Mouse (Mus musculus) C2C12 (cell line): ENCODE data around the gene Stab1. TPM values are rescaled to one million over a fixed set of nuclear protein-coding genes. Genes with fewer than 3 reads are reported as not detected.

Source experiments
- H3K27me3 ChIP-seq: one replicate; pipeline ENCODE4 v1.6.1; 2011; ENCODE audit not compliant: control insufficient read depth, insufficient read depth, insufficient read length
- H3K36me3 ChIP-seq: one replicate; pipeline ENCODE4 v1.6.1; 2011; ENCODE audit not compliant: control insufficient read depth, insufficient read depth
- H3K4me3 ChIP-seq: one replicate; pipeline ENCODE4 v1.5.1; 2011; ENCODE audit warnings: mild to moderate bottlenecking, control low read depth; ENCODE audit not compliant: poor library complexity, insufficient read depth, severe bottlenecking
- H3K79me2 ChIP-seq: one replicate; pipeline ENCODE4 v1.6.1; 2011; ENCODE audit not compliant: control insufficient read depth, insufficient read depth
- H3K79me3 ChIP-seq: one replicate; pipeline ENCODE4 v1.6.1; 2011; ENCODE audit warnings: low read depth, control low read depth
- H3ac ChIP-seq: one replicate; pipeline ENCODE3; 2011; ENCODE audit warnings: low read depth; ENCODE audit not compliant: control insufficient read depth, insufficient read length
- CEBPB ChIP-seq: IDR thresholded peaks from one replicate; pipeline ENCODE4 v1.6.1; 2011; ENCODE audit warnings: low read depth, mild to moderate bottlenecking, control low read depth, moderate library complexity
- CTCF ChIP-seq: IDR thresholded peaks from one replicate; pipeline ENCODE4 v1.5.1; 2011; ENCODE audit not compliant: control insufficient read depth, insufficient read depth, insufficient read length
- FOSL1 ChIP-seq: IDR thresholded peaks from one replicate; pipeline ENCODE4 v1.8.0; 2011; ENCODE audit warnings: mild to moderate bottlenecking, low read length; ENCODE audit not compliant: poor library complexity, insufficient read depth, severe bottlenecking
- MAX ChIP-seq: IDR thresholded peaks from one replicate; pipeline ENCODE4 v1.6.1; 2011; ENCODE audit warnings: mild to moderate bottlenecking, control low read depth
- MYOD1 ChIP-seq: IDR thresholded peaks from one replicate; pipeline ENCODE4 v1.6.1; 2011; ENCODE audit warnings: low read depth; ENCODE audit not compliant: control insufficient read depth, insufficient read length
- MYOG ChIP-seq: IDR thresholded peaks from one replicate; pipeline ENCODE4 v1.6.1; 2011; ENCODE audit not compliant: control insufficient read depth, insufficient read length; ENCODE audit errors: extremely low read depth
- USF1 ChIP-seq: IDR thresholded peaks from one replicate; pipeline ENCODE4 v1.6.1; 2011; ENCODE audit warnings: low read depth, mild to moderate bottlenecking, control low read depth, moderate library complexity
- polyA plus RNA-seq: library from polyadenylated mRNA; unstranded; fragments of >200 nt; fragmentation: generic; extraction: Trizol; gene quantifications from one replicate; pipeline ENCODE4 v1.2.1, GENCODE M21; 2012; ENCODE audit warnings: missing spikeins

Gene Stab1
- polyA plus RNA-seq, 1 experiment: 0.25 TPM

DNA sequence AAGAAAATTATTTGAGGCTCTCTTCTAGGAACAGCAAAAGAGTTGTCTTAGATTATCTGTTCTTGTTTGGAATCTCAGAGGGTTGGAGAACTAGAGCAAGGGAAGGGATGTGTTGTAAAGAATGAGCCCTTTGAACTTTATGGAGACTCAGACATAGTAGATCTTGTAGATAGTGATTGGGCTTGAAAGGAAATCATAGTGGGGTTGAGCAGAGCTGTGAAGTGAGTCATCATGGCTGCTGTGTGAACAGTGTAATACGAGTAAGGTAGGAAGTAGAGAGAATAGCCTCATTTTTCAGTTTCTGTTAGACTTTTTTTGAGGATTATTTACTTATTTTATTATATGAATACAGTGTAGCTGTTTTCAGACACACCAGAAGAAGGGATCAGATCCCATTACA, 78.5 kb downstream of the Stab1 start:
- H3K79me3 ChIP-seq: no peaks in the 10 kb centered on the region
- peaks cover 76% of the 10 kb centered on the region for H3K36me3 ChIP-seq
- H3ac ChIP-seq: no peak overlapping the region
- peaks cover 3% of the 10 kb centered on the region for H3K79me2 ChIP-seq
- no peaks in the 10 kb centered on the region for H3K27me3 ChIP-seq
- no peak for TF ChIP-seq MYOG
- no peak for TF ChIP-seq USF1
- TF ChIP-seq FOSL1: no peak
- no peak for TF ChIP-seq CEBPB
- no peak for TF ChIP-seq MAX
- TF ChIP-seq MYOD1: no peak
- no peak for TF ChIP-seq CTCF
- no peak overlapping the region for H3K4me3 ChIP-seq

Other genes starting within 250 kb of the Stab1 start
- 0.01 TPM for gene Itih3, start 244.9 kb downstream of the Stab1 start, polyA plus RNA-seq
- gene Itih1, start 225.4 kb downstream of the Stab1 start, polyA plus RNA-seq: not detected
- gene Nek4, start 217.3 kb downstream of the Stab1 start, polyA plus RNA-seq: 4.2 TPM
- gene Glt8d1, start 167.2 kb downstream of the Stab1 start, polyA plus RNA-seq: 13.4 TPM
- gene Spcs1, start 167.0 kb downstream of the Stab1 start, polyA plus RNA-seq: 218 TPM
- gene Pbrm1, start 149.5 kb downstream of the Stab1 start, polyA plus RNA-seq: 14.3 TPM
- 56.7 TPM for gene Gnl3, start 149.5 kb downstream of the Stab1 start, polyA plus RNA-seq
- 70.5 TPM for gene Smim4, start 39.7 kb downstream of the Stab1 start, polyA plus RNA-seq
- 322 TPM for gene Nt5dc2, start 37.6 kb downstream of the Stab1 start, polyA plus RNA-seq
- gene Tnnc1, start 39.7 kb upstream of the Stab1 start, polyA plus RNA-seq: 21.0 TPM
- 160 TPM for gene Nisch, start 48.3 kb upstream of the Stab1 start, polyA plus RNA-seq
- gene Sema3g, start 49.2 kb upstream of the Stab1 start, polyA plus RNA-seq: 0.14 TPM
- 4.5 TPM for gene Phf7, start 82.7 kb upstream of the Stab1 start, polyA plus RNA-seq
- 42.0 TPM for gene Bap1, start 82.8 kb upstream of the Stab1 start, polyA plus RNA-seq
- gene Dnah1, start 155.3 kb upstream of the Stab1 start, polyA plus RNA-seq: 0.01 TPM
- gene Capn7, start 168.0 kb upstream of the Stab1 start, polyA plus RNA-seq: 6.7 TPM